Mouse (Mus musculus) natural killer cell, adult 2 months (primary cell): Measurements from ENCODE around the gene Cdh13.

Source experiments
- DNase-seq, 2 experiments: peaks; one replicate each; pipeline ENCODE4 v3.0.0; 2022; ENCODE audit warnings: low spot score in 2 of 2

The Cdh13 gene

GRCm38 (mm10) chr8:118306957-118307356 is 23.4 kb downstream of the Cdh13 start:
- DNase-seq = no peak

DNA sequence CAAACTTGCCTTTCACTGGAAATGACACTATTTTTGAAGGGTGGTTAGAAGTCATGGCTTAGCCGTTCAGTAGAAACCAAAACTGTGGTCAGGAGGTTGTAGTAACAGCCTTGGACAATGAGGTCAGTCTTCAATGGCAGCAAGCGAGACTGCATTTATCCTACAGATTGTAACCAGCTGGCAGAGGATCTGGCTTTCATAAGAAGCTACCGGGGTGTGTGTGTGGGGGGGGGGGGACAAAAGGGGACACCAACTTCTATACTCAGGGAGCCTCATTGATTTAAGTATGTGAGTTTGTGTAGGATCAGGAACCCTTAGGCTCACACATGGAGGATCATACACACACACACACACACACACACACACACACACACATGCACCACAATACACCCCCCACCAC is 25.6 kb downstream of the Cdh13 start:
- DNase-seq = no peak

GRCm38 (mm10) chr8:118313426-118314187 is 30.1 kb downstream of the Cdh13 start:
- DNase-seq = no peak

DNA sequence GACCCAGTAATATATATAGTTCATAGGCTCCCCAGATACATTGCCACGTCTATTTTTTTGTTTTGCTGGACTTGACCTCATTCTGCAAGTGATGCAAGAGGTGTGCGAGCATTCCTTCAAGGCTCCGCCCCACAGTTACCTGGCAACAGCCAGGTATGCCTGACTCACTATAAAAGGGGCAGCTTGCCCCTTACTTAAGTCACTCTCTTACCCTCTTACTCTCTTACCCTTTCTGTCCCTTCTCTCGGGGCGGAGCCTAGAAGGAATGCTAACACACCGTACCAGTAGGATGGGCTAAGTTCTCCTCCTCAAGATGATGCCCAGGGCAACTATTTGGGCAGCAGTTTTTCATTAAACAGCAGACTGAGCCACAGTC is 30.6 kb downstream of the Cdh13 start:
- DNase-seq = no peak

GRCm38 (mm10) chr8:118314932-118315331 is 31.4 kb downstream of the Cdh13 start:
- no peak for DNase-seq

- DNase-seq = no peak
Measured at GRCm38 (mm10) chr8:118316440-118316839, 32.9 kb downstream of the Cdh13 start.

DNA sequence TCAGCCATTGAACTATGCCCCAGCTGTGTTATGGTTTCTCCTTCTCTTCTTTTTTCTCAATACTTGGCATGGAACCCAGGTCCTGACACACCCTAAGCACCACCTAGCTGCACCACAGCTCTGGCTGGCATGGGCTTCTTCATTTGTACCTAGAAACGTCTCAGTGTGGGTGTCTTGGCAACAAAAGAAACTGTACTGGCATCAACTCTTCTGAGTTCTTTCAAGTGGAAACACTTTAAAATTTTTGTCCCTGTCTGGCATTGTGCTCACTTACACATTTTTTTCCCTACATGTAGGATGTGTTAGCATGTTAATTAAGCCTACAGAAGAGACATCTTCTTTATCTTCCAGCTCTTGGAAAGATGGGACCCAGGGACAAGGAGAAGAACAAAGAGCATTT is 37.0 kb downstream of the Cdh13 start:
- DNase-seq = no peak

DNA sequence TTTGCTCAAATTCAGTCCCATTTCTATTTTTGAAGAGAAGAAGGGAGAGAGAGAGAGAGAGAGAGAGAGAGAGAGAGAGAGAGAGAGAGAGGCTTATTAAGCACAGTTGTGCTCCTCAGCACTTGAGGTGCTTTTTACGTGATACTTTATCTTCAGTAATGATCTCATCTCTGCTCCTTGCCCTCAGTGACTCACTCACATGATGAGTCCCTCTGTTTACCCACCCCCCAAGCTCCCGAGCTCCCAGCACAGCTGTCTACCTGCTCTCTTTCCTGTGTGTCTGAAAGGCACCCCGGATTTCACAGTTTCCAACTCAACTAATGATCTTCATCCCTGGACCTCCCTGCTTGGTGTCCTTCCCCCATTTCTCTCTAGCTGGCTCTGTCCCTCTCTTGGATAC is 39.9 kb downstream of the Cdh13 start:
- DNase-seq = no peak

DNA sequence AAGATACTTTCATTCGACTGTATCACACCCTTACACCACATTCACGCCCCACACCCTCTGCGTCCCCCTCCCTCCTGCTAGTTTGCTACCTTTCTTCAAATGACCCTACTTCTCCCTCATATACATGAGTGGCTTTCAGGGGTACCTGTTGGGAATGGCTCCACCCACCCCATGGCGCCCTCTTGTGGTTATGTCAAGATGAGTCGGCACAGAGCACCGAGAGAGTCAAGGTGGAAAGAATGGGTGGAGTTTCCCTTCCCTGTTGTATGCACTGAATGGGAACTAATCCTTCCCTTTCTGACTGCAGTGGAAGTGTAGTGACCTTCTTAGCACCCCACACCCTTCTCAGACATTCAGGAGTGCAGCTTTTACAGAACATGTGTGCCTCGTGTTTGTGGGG is 51.4 kb downstream of the Cdh13 start:
- DNase-seq = no peak

DNA sequence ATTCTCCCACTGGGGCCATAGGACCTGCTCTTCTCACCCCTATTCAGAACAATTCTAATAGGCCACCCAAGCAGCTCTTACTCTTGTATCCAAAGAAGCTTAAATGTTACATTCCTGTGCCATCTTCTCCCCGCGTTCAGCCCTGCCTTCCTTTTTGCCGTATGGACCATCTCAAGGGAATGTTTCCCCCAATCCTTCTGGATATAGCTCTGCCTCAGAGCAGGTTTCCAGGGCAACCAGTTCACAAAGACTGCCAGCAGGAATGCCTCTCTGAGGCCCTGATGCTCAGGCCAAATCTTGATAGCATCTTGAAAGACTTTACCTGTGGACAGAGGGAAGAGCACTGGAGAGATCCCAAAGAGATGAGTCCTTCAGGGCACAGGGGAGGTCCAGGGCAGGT is 56.2 kb downstream of the Cdh13 start:
- no peak for DNase-seq

DNA sequence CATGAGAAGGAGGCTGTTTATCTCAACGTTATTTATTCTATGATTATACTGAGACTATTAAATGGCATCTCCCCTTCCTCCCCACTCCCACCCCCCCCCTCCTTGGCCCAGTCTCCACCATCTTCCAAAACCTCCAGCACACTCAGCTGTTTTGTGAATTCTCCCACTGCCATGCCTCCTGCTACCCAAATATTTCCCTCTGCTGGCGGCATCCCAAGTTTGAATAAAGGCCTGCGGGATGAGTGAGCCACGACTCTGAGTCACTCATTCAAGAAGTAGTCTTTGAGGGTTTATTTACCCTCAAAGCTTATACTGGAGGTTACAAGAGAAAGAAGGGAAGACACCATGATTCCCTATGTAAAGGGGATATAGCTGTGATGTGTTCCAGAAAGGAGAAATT is 59.7 kb downstream of the Cdh13 start:
- DNase-seq = no peak

- DNase-seq = no peak
Measured at GRCm38 (mm10) chr8:118348710-118349489, 65.4 kb downstream of the Cdh13 start.

- DNase-seq = no peak
Measured at GRCm38 (mm10) chr8:118350136-118350535, 66.6 kb downstream of the Cdh13 start.

DNA sequence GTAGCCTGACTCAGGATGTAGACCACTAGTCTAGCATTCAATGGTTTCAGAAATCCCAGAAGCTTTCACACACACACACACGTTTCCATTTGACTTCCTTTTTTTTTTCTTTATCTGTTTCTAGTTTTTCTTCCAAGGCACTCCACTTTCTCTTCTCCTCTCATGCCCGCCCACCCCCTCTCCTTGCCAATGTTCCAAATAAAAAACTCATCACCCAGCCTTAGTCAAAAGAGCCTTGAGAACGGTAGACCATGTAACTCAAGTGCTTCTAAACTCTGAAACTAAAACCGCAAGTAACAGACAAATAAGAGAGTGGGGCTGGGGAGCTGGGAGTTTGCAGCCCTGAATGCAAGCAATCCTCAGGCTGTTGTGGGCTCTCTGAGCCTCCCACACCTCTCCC is 69.5 kb downstream of the Cdh13 start:
- no peak for DNase-seq

DNA sequence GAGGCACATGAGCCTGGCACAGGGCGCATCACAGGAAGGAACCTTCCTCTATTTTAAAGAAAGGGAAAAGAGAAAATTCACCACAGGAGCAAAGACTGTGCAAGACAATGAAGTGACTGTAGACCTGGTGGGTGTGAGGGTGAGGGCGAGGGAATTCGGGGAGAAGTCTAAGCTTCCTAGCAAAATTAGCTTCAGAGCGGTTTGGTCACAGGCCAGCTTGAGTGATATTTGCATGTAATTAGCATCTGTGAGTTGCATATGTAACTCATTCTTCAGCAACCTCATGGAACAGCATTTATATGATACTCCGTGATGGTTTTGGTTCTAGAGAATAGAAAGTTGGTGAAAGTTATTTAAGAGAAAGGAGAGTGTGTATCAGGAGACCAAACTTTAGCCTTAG is 73.5 kb downstream of the Cdh13 start:
- DNase-seq = no peak

- no peak for DNase-seq
Measured at GRCm38 (mm10) chr8:118357596-118357995, 74.1 kb downstream of the Cdh13 start.

DNA sequence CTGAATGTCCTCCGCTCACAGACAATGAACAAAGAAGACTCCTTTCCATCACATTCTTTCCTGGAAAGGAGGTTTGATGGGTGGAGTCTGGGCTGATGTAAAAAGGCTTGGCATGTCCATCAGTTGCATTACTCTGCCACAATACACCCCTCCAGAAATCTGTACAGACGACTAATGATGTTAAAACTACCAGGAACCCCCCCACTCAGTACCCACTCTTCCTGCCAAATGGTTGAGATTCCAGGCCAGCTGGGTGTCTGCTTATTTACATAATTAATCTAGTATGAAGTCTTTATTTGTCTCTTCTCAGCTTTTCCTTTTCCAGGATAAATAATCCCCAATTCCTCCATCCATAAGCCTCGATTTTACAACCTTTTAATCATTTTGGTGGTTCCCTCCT is 80.2 kb downstream of the Cdh13 start:
- DNase-seq = no peak

GRCm38 (mm10) chr8:118373092-118373491 is 89.6 kb downstream of the Cdh13 start:
- no peak for DNase-seq

GRCm38 (mm10) chr8:118374738-118375137 is 91.2 kb downstream of the Cdh13 start:
- no peak for DNase-seq

GRCm38 (mm10) chr8:118376791-118377190 is 93.3 kb downstream of the Cdh13 start:
- DNase-seq = no peak

DNA sequence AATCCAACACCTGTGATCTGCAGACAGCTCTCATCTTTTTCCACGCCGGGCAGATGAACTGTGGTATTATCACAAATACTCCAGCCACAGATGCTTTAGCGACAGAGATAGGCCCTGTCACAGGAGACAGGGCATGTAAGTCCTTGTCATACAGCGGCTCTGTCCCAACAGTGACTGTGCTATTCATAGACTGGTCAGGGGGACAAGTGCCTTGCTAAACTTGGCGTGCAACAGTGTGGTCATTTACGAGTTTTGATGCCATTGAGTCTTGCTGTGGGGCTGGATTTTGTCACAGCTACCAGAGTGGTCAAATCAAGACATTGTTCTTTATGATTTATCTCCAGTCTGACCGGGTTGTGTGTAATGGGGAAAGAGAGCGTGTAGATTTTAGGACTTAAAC is 95.5 kb downstream of the Cdh13 start:
- no peak for DNase-seq

- DNase-seq = no peak
Measured at GRCm38 (mm10) chr8:118379657-118380056, 96.1 kb downstream of the Cdh13 start.

- no peak for DNase-seq
Measured at GRCm38 (mm10) chr8:118380058-118380457, 96.5 kb downstream of the Cdh13 start.
